Mouse (Mus musculus): Measurements from ENCODE around the gene Donson. TPM values are rescaled to one million over a fixed set of nuclear protein-coding genes. Genes with fewer than 3 reads are reported as not detected.

Donson gene
- polyA plus RNA-seq, 1 experiment, result 3.5 TPM

DNA sequence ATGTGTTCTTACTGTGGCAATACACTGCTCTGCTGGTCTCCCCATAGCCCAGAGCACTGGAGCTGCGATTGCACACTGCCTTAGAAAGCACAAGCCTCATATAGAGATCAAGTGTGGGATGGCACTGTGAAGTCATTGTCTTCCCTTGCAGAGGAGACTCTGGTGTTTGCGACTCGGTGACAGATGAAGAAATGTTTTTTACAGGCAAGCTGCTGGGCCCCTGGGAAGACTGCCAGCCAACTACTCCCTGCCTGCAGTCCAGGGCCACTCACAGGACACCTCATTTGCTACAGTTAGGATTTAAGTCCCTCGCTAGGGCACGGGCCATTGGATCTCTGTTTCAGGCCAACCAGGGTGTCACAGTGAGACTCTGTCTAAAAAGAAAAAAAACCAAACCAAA, 56.1 kb downstream of the Donson start:
- TF ChIP-seq POLR2AphosphoS2 (IDR thresholded peaks at IDR 0.05; ENCODE audit: insufficient read length, low read depth) (no peak), REST (IDR thresholded peaks at IDR 0.05; ENCODE audit: insufficient read depth, insufficient read length) (no peak)

GRCm38 (mm10) chr16:91630584-91630983, 58.0 kb downstream of the Donson start:
- no peak overlapping the region for H3ac ChIP-seq (ENCODE audit: control insufficient read depth, insufficient read length)
- no peaks in the 10 kb centered on the region for H3K27me3 ChIP-seq (ENCODE audit: control insufficient read depth, insufficient read depth, insufficient read length)
- TF ChIP-seq CEBPB (IDR thresholded peaks at IDR 0.05; ENCODE audit: insufficient read depth, poor library complexity, severe bottlenecking) (no peak), SRF (IDR thresholded peaks at IDR 0.05; ENCODE audit: control insufficient read depth, insufficient read length, low read depth) (no peak), TCF3 (IDR thresholded peaks at IDR 0.05; ENCODE audit: insufficient read length, low read depth) (no peak), TCF12 (IDR thresholded peaks at IDR 0.05; ENCODE audit: insufficient read depth, poor library complexity, severe bottlenecking) (no peak), POLR2A (IDR thresholded peaks at IDR 0.05; ENCODE audit: insufficient read length, low read depth) (no peak), MYOG (IDR thresholded peaks at IDR 0.05; ENCODE audit: control insufficient read depth in 1 of 3, insufficient read depth in 1 of 3, insufficient read length in 2 of 3, low read depth in 2 of 3) (no peak), MAX (IDR thresholded peaks at IDR 0.05; ENCODE audit: low read depth) (no peak), MYOD1 (IDR thresholded peaks at IDR 0.05; ENCODE audit: control insufficient read depth in 1 of 3, insufficient read length in 2 of 3, low read depth in 2 of 3) (no peak), E2F4 (IDR thresholded peaks at IDR 0.05; ENCODE audit: insufficient read depth) (no peak), REST (IDR thresholded peaks at IDR 0.05; ENCODE audit: insufficient read depth, insufficient read length) (no peak), USF1 (IDR thresholded peaks at IDR 0.05; ENCODE audit: low read depth) (no peak), POLR2AphosphoS2 (IDR thresholded peaks at IDR 0.05; ENCODE audit: insufficient read length, low read depth) (no peak)
- H3K4me2 ChIP-seq (ENCODE audit: low read depth), result no peak overlapping the region
- H3K36me3 ChIP-seq (ENCODE audit: control insufficient read depth, insufficient read depth), result peaks cover 16% of the 10 kb centered on the region
- no peak overlapping the region for H3K4me3 ChIP-seq
- H3K79me2 ChIP-seq (ENCODE audit: control insufficient read depth, insufficient read depth), result no peaks in the 10 kb centered on the region

More for the DNA sequence above, 56.1 kb downstream of the Donson start:
- no peak overlapping the region for H3K4me3 ChIP-seq
- H3K79me2 ChIP-seq (ENCODE audit: control insufficient read depth, insufficient read depth), result no peaks in the 10 kb centered on the region
- no peak overlapping the region for H3ac ChIP-seq (ENCODE audit: control insufficient read depth, insufficient read length)
- H3K4me2 ChIP-seq (ENCODE audit: low read depth), result no peak overlapping the region
- peaks cover 22% of the 10 kb centered on the region for H3K36me3 ChIP-seq (ENCODE audit: control insufficient read depth, insufficient read depth)
- H3K27me3 ChIP-seq (ENCODE audit: control insufficient read depth, insufficient read depth, insufficient read length), result no peaks in the 10 kb centered on the region

- no peak overlapping the region for H3K4me2 ChIP-seq (ENCODE audit: low read depth)
- H3K79me2 ChIP-seq (ENCODE audit: control insufficient read depth, insufficient read depth), result no peaks in the 10 kb centered on the region
- H3K27me3 ChIP-seq (ENCODE audit: control insufficient read depth, insufficient read depth, insufficient read length), result no peaks in the 10 kb centered on the region
- peaks cover 14% of the 10 kb centered on the region for H3K36me3 ChIP-seq (ENCODE audit: control insufficient read depth, insufficient read depth)
- no peak for TF ChIP-seq POLR2A (IDR thresholded peaks at IDR 0.05; ENCODE audit: insufficient read length, low read depth)
- no peak for TF ChIP-seq USF1 (IDR thresholded peaks at IDR 0.05; ENCODE audit: low read depth)
- no peak for TF ChIP-seq E2F4 (IDR thresholded peaks at IDR 0.05; ENCODE audit: insufficient read depth)
- TF ChIP-seq TCF12 (IDR thresholded peaks at IDR 0.05; ENCODE audit: insufficient read depth, poor library complexity, severe bottlenecking), result no peak
- no peak for TF ChIP-seq SRF (IDR thresholded peaks at IDR 0.05; ENCODE audit: control insufficient read depth, insufficient read length, low read depth)
- no peak for TF ChIP-seq MYOD1 (IDR thresholded peaks at IDR 0.05; ENCODE audit: control insufficient read depth in 1 of 3, insufficient read length in 2 of 3, low read depth in 2 of 3)
- no peak for TF ChIP-seq CEBPB (IDR thresholded peaks at IDR 0.05; ENCODE audit: insufficient read depth, poor library complexity, severe bottlenecking)
- TF ChIP-seq MYOG (IDR thresholded peaks at IDR 0.05; ENCODE audit: control insufficient read depth in 1 of 3, insufficient read depth in 1 of 3, insufficient read length in 2 of 3, low read depth in 2 of 3), result no peak
- TF ChIP-seq POLR2AphosphoS2 (IDR thresholded peaks at IDR 0.05; ENCODE audit: insufficient read length, low read depth), result no peak
- TF ChIP-seq TCF3 (IDR thresholded peaks at IDR 0.05; ENCODE audit: insufficient read length, low read depth), result no peak
- TF ChIP-seq REST (IDR thresholded peaks at IDR 0.05; ENCODE audit: insufficient read depth, insufficient read length), result no peak
- TF ChIP-seq MAX (IDR thresholded peaks at IDR 0.05; ENCODE audit: low read depth), result no peak
- H3ac ChIP-seq (ENCODE audit: control insufficient read depth, insufficient read length), result no peak overlapping the region
- H3K4me3 ChIP-seq, result no peak overlapping the region
These were observed 58.8 kb downstream of the Donson start for GRCm38 (mm10) chr16:91629749-91630148.

- Histone ChIP-seq H3K27me3 (ENCODE audit: control insufficient read depth, insufficient read depth, insufficient read length) (no peaks in the 10 kb centered on the region), H3ac (ENCODE audit: control insufficient read depth, insufficient read length) (no peak overlapping the region), H3K36me3 (ENCODE audit: control insufficient read depth, insufficient read depth) (peaks cover 22% of the 10 kb centered on the region), H3K4me3 (no peak overlapping the region), H3K79me2 (ENCODE audit: control insufficient read depth, insufficient read depth) (no peaks in the 10 kb centered on the region), H3K4me2 (ENCODE audit: low read depth) (no peak overlapping the region)
- TF ChIP-seq TCF12 (IDR thresholded peaks at IDR 0.05; ENCODE audit: insufficient read depth, poor library complexity, severe bottlenecking) (no peak), MAX (IDR thresholded peaks at IDR 0.05; ENCODE audit: low read depth) (no peak), CEBPB (IDR thresholded peaks at IDR 0.05; ENCODE audit: insufficient read depth, poor library complexity, severe bottlenecking) (no peak), TCF3 (IDR thresholded peaks at IDR 0.05; ENCODE audit: insufficient read length, low read depth) (no peak), E2F4 (IDR thresholded peaks at IDR 0.05; ENCODE audit: insufficient read depth) (no peak), POLR2A (IDR thresholded peaks at IDR 0.05; ENCODE audit: insufficient read length, low read depth) (no peak), MYOG (IDR thresholded peaks at IDR 0.05; ENCODE audit: control insufficient read depth in 1 of 3, insufficient read depth in 1 of 3, insufficient read length in 2 of 3, low read depth in 2 of 3) (no peak)
These were observed 59.9 kb downstream of the Donson start for GRCm38 (mm10) chr16:91628673-91629072.

DNA sequence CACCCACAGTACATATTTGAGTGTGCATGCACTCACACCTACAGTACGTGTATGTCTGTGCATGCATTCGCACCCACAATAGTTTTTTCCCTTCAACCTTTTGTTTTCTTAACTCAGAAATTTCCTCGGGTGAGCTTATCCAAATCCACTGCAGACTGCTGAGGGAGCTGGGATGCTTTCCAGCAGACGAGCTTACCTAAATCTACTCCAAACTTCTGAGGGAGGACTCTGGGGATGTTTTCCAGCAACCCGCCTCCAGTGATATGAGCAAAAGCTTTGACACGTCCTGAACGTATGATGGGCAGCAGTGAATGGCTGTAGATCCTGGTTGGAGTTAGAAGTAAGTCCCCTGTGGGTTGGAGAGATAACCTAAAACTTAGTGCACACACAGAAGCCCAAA, 60.7 kb downstream of the Donson start:
- Histone ChIP-seq H3K79me2 (ENCODE audit: control insufficient read depth, insufficient read depth) (no peaks in the 10 kb centered on the region), H3ac (ENCODE audit: control insufficient read depth, insufficient read length) (no peak overlapping the region), H3K36me3 (ENCODE audit: control insufficient read depth, insufficient read depth) (peaks cover 20% of the 10 kb centered on the region), H3K27me3 (ENCODE audit: control insufficient read depth, insufficient read depth, insufficient read length) (no peaks in the 10 kb centered on the region), H3K4me2 (ENCODE audit: low read depth) (no peak overlapping the region), H3K4me3 (no peak overlapping the region)
- TF ChIP-seq POLR2A (IDR thresholded peaks at IDR 0.05; ENCODE audit: insufficient read length, low read depth), result no peak
- no peak for TF ChIP-seq TCF12 (IDR thresholded peaks at IDR 0.05; ENCODE audit: insufficient read depth, poor library complexity, severe bottlenecking)
- TF ChIP-seq E2F4 (IDR thresholded peaks at IDR 0.05; ENCODE audit: insufficient read depth), result no peak

Other genes starting within 250 kb of the Donson start
- 16.2 TPM for gene Ifnar1, start 203.5 kb downstream of the Donson start, polyA plus RNA-seq (2012; fragmentation: generic; extraction: Trizol)
- gene Ifngr2, start 141.7 kb downstream of the Donson start, polyA plus RNA-seq (2012; fragmentation: generic; extraction: Trizol), result 18.7 TPM
- gene Tmem50b, start 91.0 kb downstream of the Donson start, polyA plus RNA-seq (2012; fragmentation: generic; extraction: Trizol), result 11.4 TPM
- 0.80 TPM for gene Dnajc28, start 69.7 kb downstream of the Donson start, polyA plus RNA-seq (2012; fragmentation: generic; extraction: Trizol)
- gene Gart, start 41.8 kb downstream of the Donson start, polyA plus RNA-seq (2012; fragmentation: generic; extraction: Trizol), result 64.1 TPM
- 48.7 TPM for gene Son, start 41.3 kb downstream of the Donson start, polyA plus RNA-seq (2012; fragmentation: generic; extraction: Trizol)
- gene Cryzl1, start 40.2 kb upstream of the Donson start, polyA plus RNA-seq (2012; fragmentation: generic; extraction: Trizol), result 27.6 TPM
- gene Itsn1, start 40.5 kb upstream of the Donson start, polyA plus RNA-seq (2012; fragmentation: generic; extraction: Trizol), result 27.5 TPM